Mouse (Mus musculus): ENCODE measurements around the gene Slc26a5.

Slc26a5 gene

GRCm38 (mm10) chr5:21865346-21866107 lies at the start of gene Slc26a5:
Gene Slc26a5 (minus strand): TSS chr5:21865604.
- ATAC-seq (ENCODE audit: insufficient number of reproducible peaks, low FRiP score, low TSS enrichment), result peak; percentile 40; the same call in 1 of the 2 replicates

- ATAC-seq (ENCODE audit: insufficient number of reproducible peaks, low FRiP score, low TSS enrichment), result no peak
Measured at GRCm38 (mm10) chr5:21914776-21915175, 49.4 kb upstream of the Slc26a5 start.

GRCm38 (mm10) chr5:21912835-21913530 lies 47.6 kb upstream of the Slc26a5 start:
- no peak for ATAC-seq (ENCODE audit: insufficient number of reproducible peaks, low FRiP score, low TSS enrichment)

GRCm38 (mm10) chr5:21910726-21911125 lies 45.3 kb upstream of the Slc26a5 start:
- ATAC-seq (ENCODE audit: insufficient number of reproducible peaks, low FRiP score, low TSS enrichment), result no peak

GRCm38 (mm10) chr5:21909713-21910112 lies 44.3 kb upstream of the Slc26a5 start:
- ATAC-seq (ENCODE audit: insufficient number of reproducible peaks, low FRiP score, low TSS enrichment), result no peak

GRCm38 (mm10) chr5:21901411-21901810 lies 36.0 kb upstream of the Slc26a5 start:
- no peak for ATAC-seq (ENCODE audit: insufficient number of reproducible peaks, low FRiP score, low TSS enrichment)

- no peak for ATAC-seq (ENCODE audit: insufficient number of reproducible peaks, low FRiP score, low TSS enrichment)
Measured at GRCm38 (mm10) chr5:21900891-21901290, 35.5 kb upstream of the Slc26a5 start.

GRCm38 (mm10) chr5:21898875-21899274 lies 33.5 kb upstream of the Slc26a5 start:
- peak; percentile 81 for ATAC-seq (ENCODE audit: insufficient number of reproducible peaks, low FRiP score, low TSS enrichment)

- ATAC-seq (ENCODE audit: insufficient number of reproducible peaks, low FRiP score, low TSS enrichment), result no peak
Measured at GRCm38 (mm10) chr5:21896586-21896985, 31.2 kb upstream of the Slc26a5 start.

- ATAC-seq (ENCODE audit: insufficient number of reproducible peaks, low FRiP score, low TSS enrichment), result no peak
Measured at GRCm38 (mm10) chr5:21894168-21894567, 28.8 kb upstream of the Slc26a5 start.

GRCm38 (mm10) chr5:21866750-21867149 lies 1.3 kb upstream of the Slc26a5 start:
- no peak for ATAC-seq (ENCODE audit: insufficient number of reproducible peaks, low FRiP score, low TSS enrichment)

GRCm38 (mm10) chr5:21866311-21866712 lies 908 bp upstream of the Slc26a5 start:
- ATAC-seq (ENCODE audit: insufficient number of reproducible peaks, low FRiP score, low TSS enrichment), result peak; percentile 88

GRCm38 (mm10) chr5:21858653-21859052 lies 6.8 kb downstream of the Slc26a5 start:
- no peak for ATAC-seq (ENCODE audit: insufficient number of reproducible peaks, low FRiP score, low TSS enrichment)

- no peak for ATAC-seq (ENCODE audit: insufficient number of reproducible peaks, low FRiP score, low TSS enrichment)
Measured at GRCm38 (mm10) chr5:21851679-21852340, 13.6 kb downstream of the Slc26a5 start.

- no peak for ATAC-seq (ENCODE audit: insufficient number of reproducible peaks, low FRiP score, low TSS enrichment)
Measured at GRCm38 (mm10) chr5:21847438-21847837, 18.0 kb downstream of the Slc26a5 start.

GRCm38 (mm10) chr5:21846616-21847290 lies 18.7 kb downstream of the Slc26a5 start:
- no peak for ATAC-seq (ENCODE audit: insufficient number of reproducible peaks, low FRiP score, low TSS enrichment)

GRCm38 (mm10) chr5:21844676-21845075 lies 20.7 kb downstream of the Slc26a5 start:
- no peak for ATAC-seq (ENCODE audit: insufficient number of reproducible peaks, low FRiP score, low TSS enrichment)

- no peak for ATAC-seq (ENCODE audit: insufficient number of reproducible peaks, low FRiP score, low TSS enrichment)
Measured at GRCm38 (mm10) chr5:21831761-21832160, 33.6 kb downstream of the Slc26a5 start.

- no peak for ATAC-seq (ENCODE audit: insufficient number of reproducible peaks, low FRiP score, low TSS enrichment)
Measured at GRCm38 (mm10) chr5:21828855-21829254, 36.5 kb downstream of the Slc26a5 start.

- ATAC-seq (ENCODE audit: insufficient number of reproducible peaks, low FRiP score, low TSS enrichment), result no peak
Measured at GRCm38 (mm10) chr5:21827643-21828042, 37.8 kb downstream of the Slc26a5 start.

- ATAC-seq (ENCODE audit: insufficient number of reproducible peaks, low FRiP score, low TSS enrichment), result no peak
Measured at GRCm38 (mm10) chr5:21826370-21826769, 39.0 kb downstream of the Slc26a5 start.
